Mouse (Mus musculus) left cerebral cortex, postnatal 36 days (tissue): Measurements from ENCODE around the gene B4galt4. TPM values are rescaled to one million over a fixed set of nuclear protein-coding genes. Genes with fewer than 3 reads are reported as not detected.
"Not testable (repeated sequence)": the region's sequence is repeated elsewhere in the genome, so short reads cannot be mapped to it uniquely, and the experiment has no call there.

Source experiments
- DNase-seq, 2 experiments: peaks; one replicate each; pipeline ENCODE4 v3.0.0; 2021 to 2022; ENCODE audit warnings: low spot score in 2 of 2, mixed read lengths in 1 of 2
- intact Hi-C: fragments of 180-260 bp; cut with DNase I; formaldehyde crosslinking; loops from one replicate; pipeline ENCODE4 v1.15.1; 2025
- total RNA-seq, 2 experiments: library from RNA; stranded (reverse); gene quantifications; 2 replicates each; pipeline ENCODE4 v1.2.3; 2021

Gene B4galt4
- total RNA-seq: 10 to 100 TPM; 19.9 to 22.9 TPM

DNA sequence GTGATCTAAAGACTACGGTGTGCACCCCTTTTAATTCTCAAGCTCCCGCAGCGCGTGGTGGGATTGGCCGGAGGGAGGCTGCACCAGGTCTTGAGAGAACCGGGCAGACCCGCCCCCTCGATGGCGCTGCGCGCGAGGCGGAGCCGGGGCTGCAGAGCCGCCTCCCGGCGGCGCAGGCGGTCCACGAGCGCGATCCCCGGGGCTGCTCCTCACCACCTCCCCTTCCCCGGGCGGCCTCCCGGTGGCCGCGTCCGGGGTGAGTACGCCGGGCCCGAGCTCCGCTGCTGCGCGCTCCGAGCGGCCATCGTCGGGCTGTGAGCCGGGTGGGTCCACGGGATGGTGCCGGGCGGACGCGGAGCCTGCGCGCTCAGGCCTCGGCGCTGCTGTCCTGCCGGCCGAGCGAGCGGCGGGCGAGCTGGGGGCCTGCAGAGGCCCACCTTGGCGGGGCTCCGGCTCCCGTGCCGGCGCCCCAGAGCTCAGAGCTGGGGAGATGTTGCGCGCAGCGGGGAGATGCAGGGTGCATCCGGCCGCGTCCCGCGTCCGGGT is at the start of gene B4galt4:
TSS of gene B4galt4 (plus strand) at position 152 of the 546 bp plus-strand sequence.
- intact Hi-C loops: loop anchor here (10.0 kb wide), 1 partner anchor 73 kb away; no protein-coding TSS in a partner anchor
- DNase-seq: peak; percentile 81 to 88

DNA sequence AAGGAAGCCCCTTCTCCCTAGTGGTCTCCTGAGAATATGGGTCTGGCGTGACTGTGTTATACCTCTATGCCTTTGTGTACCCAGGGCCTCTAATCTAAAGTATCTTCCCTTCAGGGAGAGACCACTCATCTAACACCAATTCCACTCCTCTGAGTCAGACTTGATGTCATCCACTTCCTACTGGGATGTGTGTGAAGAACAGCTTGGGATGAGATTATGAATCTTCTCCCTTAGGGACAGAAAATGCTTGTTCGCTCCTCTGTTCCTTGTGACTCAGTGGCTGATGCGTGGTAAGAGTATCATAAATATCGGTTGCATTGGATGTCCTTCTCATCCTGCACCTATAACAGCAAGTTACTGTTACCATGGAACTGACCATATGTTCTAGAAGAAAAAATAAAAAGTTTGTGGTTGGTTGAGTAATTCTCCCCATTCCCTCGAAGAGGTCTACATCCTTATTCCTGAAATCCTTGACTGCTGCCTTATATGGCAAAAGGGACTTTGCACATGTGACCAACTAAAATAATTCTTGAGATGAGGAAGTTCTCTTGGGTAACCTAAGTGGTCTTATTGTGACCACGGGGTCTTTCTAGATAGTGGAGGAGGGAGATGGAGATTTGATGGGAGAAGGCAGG is 47.0 kb upstream of the B4galt4 start:
- intact Hi-C loops: no loop called here
- DNase-seq: no peak

- intact Hi-C loops: no loop called here
- DNase-seq: no peak
These were observed 46.5 kb upstream of the B4galt4 start for GRCm38 (mm10) chr16:38695557-38695956.

DNA sequence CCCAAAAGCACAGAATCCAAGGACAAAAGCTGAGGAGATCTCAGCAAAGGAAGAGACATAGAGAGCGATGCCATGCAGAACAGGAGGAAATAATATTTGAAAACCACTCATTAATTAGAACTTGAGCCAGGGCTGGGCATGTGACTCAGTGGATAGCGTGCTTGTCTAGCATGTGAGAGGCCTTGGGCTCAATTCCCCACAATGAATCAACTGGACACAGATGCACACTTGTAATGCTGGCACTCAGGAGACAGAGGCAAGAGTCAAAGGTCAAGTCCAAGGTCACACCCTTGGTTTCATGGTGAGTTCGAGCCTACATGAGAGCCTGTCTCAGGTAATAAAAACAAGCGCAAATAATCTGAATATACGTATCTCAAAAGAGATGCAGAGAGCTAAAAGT is 44.5 kb upstream of the B4galt4 start:
- intact Hi-C loops: no loop called here
- DNase-seq: no peak

GRCm38 (mm10) chr16:38700392-38701162 is 41.5 kb upstream of the B4galt4 start:
- DNase-seq: no peak
- intact Hi-C loops: no loop called here

GRCm38 (mm10) chr16:38701492-38702185 is 40.4 kb upstream of the B4galt4 start:
- intact Hi-C loops: no loop called here
- no peak for DNase-seq

DNA sequence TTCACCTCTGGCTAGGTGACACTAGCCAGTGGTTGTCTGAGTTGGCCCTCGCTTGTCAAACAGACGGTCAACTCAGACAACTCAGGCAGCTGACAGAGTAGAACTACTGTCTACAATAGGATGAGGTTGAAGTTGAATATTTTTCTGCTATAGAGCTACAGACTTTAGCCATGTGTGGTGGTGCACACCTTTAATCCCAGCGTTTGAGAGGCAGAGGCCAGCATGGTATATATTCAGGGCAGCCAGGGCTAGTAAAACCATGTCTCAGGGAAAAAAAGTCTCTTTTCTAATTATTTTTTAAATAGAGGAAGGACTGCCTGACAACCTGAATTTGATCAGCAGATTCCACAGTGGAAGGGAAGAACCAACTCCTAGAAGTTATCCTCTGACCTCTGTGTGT is 39.7 kb upstream of the B4galt4 start:
- intact Hi-C loops: no loop called here
- DNase-seq: no peak

DNA sequence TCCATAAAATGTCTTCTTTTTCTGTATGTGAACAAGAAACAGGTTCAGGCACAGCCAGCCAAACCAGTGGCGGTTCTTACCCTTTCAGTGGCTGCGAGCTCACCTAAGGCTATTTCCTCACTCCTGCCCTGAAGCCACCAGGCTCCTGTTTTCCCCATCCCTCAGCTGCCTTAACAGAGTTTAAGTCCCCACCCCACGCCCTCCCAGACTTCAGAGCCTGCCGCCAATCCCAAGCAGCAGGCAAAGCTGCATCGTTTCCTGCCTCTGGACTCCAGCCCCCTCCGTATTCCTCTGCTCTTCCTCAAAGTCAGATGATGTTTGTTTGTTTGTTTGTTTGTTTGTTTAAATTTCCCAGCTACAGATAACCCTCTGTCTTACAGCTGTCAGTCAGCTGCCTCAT is 38.6 kb upstream of the B4galt4 start:
- no peak for DNase-seq
- intact Hi-C loops: no loop called here

- intact Hi-C loops: no loop called here
- DNase-seq: no peak
These were observed 36.4 kb upstream of the B4galt4 start for GRCm38 (mm10) chr16:38705531-38706281.

DNA sequence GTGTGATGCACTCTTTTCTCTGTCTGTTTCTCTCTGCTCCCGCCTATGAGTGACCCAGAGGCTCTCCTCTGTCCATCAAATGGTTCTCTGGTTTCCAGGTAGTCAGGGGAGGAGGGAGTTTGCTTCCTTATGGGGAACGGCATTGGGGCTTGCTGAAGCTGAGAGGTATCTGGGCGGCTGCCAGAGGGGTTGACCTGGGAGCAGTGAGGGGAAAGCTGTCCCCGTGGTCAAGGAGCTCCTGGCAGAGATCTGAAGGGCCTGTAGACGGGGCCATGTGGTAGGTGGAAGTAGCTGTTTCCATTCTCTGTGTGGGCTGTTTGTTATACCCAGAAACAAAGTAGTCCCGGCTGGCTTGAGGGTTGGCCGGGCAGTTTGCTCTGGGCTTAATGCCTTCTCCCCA is 35.3 kb upstream of the B4galt4 start:
- DNase-seq: no peak
- intact Hi-C loops: no loop called here

DNA sequence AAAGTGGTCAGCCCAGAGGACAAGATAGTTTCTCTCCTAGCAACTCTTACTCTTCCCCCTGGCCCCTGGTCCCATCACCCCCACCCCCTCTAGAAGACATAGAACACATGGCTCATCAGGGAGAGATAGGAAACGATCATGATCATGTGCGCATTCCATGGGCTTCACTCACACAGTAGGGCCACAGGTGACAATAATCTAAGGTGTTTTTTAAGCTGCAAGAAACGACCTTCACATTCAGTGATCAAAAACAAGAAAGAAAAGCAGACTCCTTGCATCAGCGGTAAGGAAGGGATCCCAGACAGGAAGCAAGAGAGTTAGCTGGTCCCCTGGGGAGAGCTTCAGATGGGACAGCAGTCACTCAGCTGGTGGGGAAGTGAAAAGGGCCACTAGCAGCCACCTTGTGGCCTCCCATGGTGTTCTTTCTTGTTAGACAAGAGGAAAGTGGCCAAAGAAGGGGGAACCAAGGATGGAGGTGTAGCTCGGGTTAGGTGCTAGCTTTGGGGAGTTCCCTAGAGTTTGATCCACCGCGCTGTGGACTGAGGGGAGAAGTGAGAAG is 33.0 kb upstream of the B4galt4 start:
- no peak for DNase-seq
- intact Hi-C loops: no loop called here

DNA sequence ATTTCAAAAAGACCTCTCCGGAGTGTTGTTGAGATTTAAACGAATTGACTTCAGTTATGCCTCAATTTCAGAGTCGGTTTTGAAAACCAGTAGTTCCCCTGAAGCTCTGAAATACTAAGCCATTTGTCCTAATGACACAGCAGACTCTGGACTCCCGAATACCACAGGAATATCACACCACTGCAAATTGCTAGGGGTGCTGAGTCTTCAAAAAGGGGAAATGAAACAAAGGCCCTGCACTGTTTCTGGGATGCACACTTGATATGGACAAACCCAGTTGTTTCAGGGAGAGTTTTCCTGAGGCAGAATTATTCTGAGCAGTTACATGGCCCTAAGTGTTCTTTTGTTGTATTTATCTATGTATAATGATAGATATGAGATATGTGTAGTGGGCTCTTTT is 30.8 kb upstream of the B4galt4 start:
- no peak for DNase-seq
- intact Hi-C loops: no loop called here

DNA sequence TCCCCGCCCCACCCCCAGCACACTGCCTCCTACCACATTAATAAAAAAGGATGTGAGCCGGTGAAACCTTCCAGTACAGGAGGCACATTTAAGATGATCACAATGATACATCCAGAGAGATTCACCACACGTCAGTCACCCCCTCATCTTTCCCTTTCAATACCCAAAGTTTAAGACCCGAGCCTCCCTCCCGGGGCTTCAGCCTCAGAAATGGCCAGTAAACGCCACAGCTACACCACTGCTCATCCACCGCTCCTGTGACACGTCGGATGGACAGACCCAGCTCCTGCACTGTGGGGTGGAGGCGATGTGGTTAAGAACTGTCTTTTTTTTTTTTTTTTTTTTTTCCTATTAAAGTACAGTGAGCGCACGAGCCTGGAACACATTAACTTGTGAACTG is 30.0 kb upstream of the B4galt4 start:
- DNase-seq: no peak
- intact Hi-C loops: no loop called here

DNA sequence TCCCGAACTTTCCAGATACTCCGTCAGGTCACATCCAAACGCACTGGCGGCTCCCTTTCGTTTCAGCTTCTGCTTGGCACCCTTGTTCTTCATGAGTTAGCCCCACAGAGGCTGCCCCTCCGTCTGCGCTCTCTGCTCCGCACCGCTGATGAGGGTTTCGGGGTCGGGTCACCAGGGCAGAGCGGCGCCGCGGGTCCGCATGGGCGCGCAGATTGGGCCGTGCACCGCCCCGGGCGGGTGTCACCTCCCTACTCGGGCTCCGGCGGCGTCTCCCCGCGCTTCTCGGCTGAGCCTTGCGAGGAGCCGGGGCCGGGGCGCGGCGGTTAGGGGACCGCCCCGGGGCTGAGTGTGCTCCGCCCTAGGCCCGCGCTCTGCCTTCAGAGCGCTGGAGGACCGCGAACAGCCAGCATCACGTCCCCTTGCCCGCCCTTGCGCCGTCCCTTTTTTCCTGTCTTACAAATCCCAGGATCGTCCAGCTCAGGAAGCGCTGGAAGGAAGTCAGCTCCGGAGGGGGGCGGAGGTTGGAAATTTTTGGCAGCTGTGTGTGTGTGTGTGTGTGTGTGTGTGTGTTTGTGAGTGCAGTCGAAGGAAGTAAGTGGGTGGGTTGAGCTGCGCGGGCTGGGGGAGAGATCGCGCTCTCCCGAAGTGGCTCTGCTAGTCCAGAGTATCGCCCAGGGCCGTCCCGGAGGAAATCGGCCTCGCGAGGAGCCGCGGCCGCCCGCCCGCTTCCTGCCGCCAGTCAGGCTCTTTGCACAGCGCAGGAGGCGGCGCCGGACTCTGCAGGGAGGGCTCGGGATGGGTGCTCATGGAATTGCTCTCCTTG is 29.3 kb upstream of the B4galt4 start, which contains the start of gene Arhgap31:
TSS of gene Arhgap31 (minus strand) at position 694 of the 823 bp plus-strand sequence.
- intact Hi-C loops: no loop called here
- DNase-seq: peak; percentile 70 to 73

DNA sequence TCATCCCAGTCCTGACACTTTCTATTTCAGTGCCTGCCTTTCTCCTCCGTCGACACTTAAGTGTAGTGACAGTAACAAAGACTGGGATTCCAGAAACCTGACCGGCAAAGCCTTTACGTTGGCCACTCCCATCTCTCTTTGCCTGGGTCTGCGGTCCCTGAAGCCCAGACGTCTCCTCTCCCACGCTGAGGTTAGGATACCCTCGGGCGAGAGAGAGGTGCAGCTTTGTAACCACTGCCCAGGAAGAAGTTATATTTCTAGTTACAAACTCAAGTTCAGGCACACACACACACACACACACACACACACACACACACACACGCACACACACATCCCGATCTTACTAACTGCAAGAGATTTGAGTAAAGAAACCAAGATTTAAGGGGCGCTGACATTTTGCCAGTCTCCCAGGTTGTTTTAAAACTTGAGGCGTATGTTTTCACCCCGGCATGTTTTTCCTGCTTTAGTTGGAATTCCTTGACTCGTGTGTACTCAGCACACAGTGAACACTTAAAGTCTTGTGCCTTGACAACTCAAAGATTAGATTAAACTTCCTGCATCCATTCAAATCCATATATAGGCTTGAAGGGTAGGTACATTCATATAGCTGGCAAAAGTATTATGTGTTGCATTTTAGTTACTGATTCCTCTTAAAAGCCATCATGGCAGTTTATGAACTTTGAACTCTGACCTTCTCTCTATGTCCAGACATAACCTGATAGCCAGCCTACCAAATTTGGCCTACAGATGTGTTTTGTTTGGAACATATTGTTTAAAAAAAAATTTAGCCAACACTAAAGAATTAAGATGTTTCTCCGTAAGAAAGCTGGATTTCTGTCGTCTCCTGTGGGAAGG is 28.4 kb upstream of the B4galt4 start:
- DNase-seq: no peak
- intact Hi-C loops: no loop called here

- DNase-seq, intact Hi-C loops: not testable (repeated sequence)
These were observed 27.9 kb upstream of the B4galt4 start for GRCm38 (mm10) chr16:38714259-38714526.

GRCm38 (mm10) chr16:38721377-38721776 is 20.7 kb upstream of the B4galt4 start:
- no peak for DNase-seq
- intact Hi-C loops: loop anchor here (10.0 kb wide), 1 partner anchor 187 kb away; no protein-coding TSS in a partner anchor

GRCm38 (mm10) chr16:38724256-38724655 is 17.8 kb upstream of the B4galt4 start:
- intact Hi-C loops: loop anchor here (10.0 kb wide), 1 partner anchor 189 kb away; no protein-coding TSS in a partner anchor
- DNase-seq: no peak
